ENCODE assay signal across 8 mouse cellular contexts in the genomic region with DNA sequence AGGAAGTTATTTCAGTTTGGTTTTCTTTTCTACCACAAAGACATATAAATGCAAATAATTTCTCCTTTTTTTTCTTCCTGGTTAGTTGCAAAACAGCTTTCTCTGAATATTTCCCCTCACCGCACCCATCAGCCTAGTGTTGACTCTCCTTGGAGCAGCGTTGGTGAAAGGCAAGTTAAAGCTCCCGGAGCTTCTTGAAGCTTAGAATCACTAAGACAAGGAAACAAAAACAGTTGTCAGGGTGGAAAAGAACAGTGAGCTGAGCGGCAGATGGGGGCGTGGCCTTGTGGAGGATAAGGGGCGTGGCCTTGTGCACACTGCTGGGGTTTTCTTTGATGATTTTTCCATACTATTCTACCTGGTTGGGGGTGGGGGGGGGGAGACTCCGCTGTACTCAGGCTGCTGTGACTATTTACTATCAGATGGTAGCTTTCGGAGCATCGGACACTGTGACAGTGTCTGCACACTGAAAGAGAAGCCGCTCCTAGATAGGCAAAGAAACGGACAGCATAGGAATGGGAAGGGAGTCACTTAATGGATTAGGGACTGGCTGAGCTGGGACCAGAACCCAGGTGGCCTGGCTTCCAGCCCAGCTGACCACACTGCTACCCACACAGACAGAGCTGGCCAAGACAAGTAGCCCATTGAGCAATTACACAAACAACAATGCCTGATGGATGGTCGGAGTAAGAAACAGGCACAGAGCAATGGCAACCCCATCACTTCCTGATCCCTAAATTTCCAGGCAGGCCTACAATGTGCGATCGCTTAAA. TPM values are rescaled to one million over a fixed set of nuclear protein-coding genes. Genes with fewer than 3 reads are reported as not detected.
DNase-seq lines count a peak whose midpoint lies in the region; ATAC-seq and TF ChIP-seq lines count a peak whose summit lies in the region.

No protein-coding gene starts in this region.

- peak overlapping the region; percentile 64 for H3K4me2 ChIP-seq in heart, embryonic 13.5 days
- H3K4me2 ChIP-seq in kidney, postnatal 0 days (ENCODE audit: low read length) = peak overlapping the region; percentile 40
- peak overlapping the region; percentile 60 for H3K4me2 ChIP-seq in liver, embryonic 16.5 days (ENCODE audit: low read depth, low read length)

- DNase-seq in A20 (ENCODE audit: low read depth, low spot score) = peak; percentile 70
- DNase-seq in embryo, embryonic 9.5 days (ENCODE audit: extremely low spot score) = peak; percentile 60
- peak; percentile 82 for DNase-seq in kidney, postnatal 0 days (ENCODE audit: low spot score)
- DNase-seq in neural tube, embryonic 10.5 days (ENCODE audit: extremely low spot score, low spot score) = peak; percentile 54
- peak; percentile 52 to 74 for DNase-seq in thymus, postnatal 10 days (ENCODE audit: low spot score in 2 of 2)

- ATAC-seq in activated CD4-positive, CD25-positive, alpha-beta regulatory T cell, adult 4 months = peak; percentile 35
- ATAC-seq in heart, embryonic 13.5 days (ENCODE audit: extremely low read depth, insufficient number of reproducible peaks, low FRiP score, low TSS enrichment) = no peak; the same call in 1 of the 2 replicates
- no peak for ATAC-seq in kidney, postnatal 0 days (replicated peaks; ENCODE audit: low FRiP score, low read depth)
- no peak for ATAC-seq in liver, embryonic 16.5 days (ENCODE audit: low read depth)

- H3K9ac ChIP-seq in heart, embryonic 13.5 days = peak overlapping the region; percentile 66
- H3K9ac ChIP-seq in kidney, postnatal 0 days (ENCODE audit: low read depth, low read length) = no peak overlapping the region
- peak overlapping the region; percentile 42 for H3K9ac ChIP-seq in liver, embryonic 16.5 days (ENCODE audit: low read depth, low read length)

- no peaks in the 10 kb centered on the region for H3K27me3 ChIP-seq in heart, embryonic 13.5 days (replicated peaks)
- no peaks in the 10 kb centered on the region for H3K27me3 ChIP-seq in kidney, postnatal 0 days (ENCODE audit: insufficient read depth, low read length)
- no peaks in the 10 kb centered on the region for H3K27me3 ChIP-seq in liver, embryonic 16.5 days (ENCODE audit: control insufficient read depth, insufficient read depth, low read depth, low read length)

- peaks cover 51% of the 10 kb centered on the region for H3K4me1 ChIP-seq in heart, embryonic 13.5 days
- H3K4me1 ChIP-seq in kidney, postnatal 0 days (replicated peaks; ENCODE audit: insufficient read depth, low read length) = peaks cover 10% of the 10 kb centered on the region
- peaks cover 24% of the 10 kb centered on the region for H3K4me1 ChIP-seq in liver, embryonic 16.5 days (ENCODE audit: control insufficient read depth, low read depth, low read length)

- H3K36me3 ChIP-seq in heart, embryonic 13.5 days = no peaks in the 10 kb centered on the region
- H3K36me3 ChIP-seq in kidney, postnatal 0 days (ENCODE audit: insufficient read depth, low read length) = no peaks in the 10 kb centered on the region
- H3K36me3 ChIP-seq in liver, embryonic 16.5 days (ENCODE audit: control insufficient read depth, insufficient read depth) = no peaks in the 10 kb centered on the region

- TF ChIP-seq CTCF in kidney, postnatal 0 days (IDR thresholded peaks at IDR 0.05; ENCODE audit: low read depth) = no peak

- no peak overlapping the region for H3K27ac ChIP-seq in heart, embryonic 13.5 days (replicated peaks)
- no peak overlapping the region for H3K27ac ChIP-seq in kidney, postnatal 0 days
- no peak overlapping the region for H3K27ac ChIP-seq in liver, embryonic 16.5 days (ENCODE audit: low read length)

- no peaks in the 10 kb centered on the region for H3K9me3 ChIP-seq in heart, embryonic 13.5 days
- no peaks in the 10 kb centered on the region for H3K9me3 ChIP-seq in kidney, postnatal 0 days (replicated peaks; ENCODE audit: low read length)
- no peaks in the 10 kb centered on the region for H3K9me3 ChIP-seq in liver, embryonic 16.5 days (replicated peaks; ENCODE audit: control insufficient read depth, low read length)

- peak overlapping the region; percentile 37 for H3K4me3 ChIP-seq in heart, embryonic 13.5 days
- no peak overlapping the region; the same call in 1 of the 2 replicates for H3K4me3 ChIP-seq in kidney, postnatal 0 days (replicated peaks; ENCODE audit: low read depth, low read length)
- peak overlapping the region; percentile 43 for H3K4me3 ChIP-seq in liver, embryonic 16.5 days (ENCODE audit: low read depth, low read length)

- 20% methylated on average over 14 of the region's 14 CpGs for WGBS in heart, embryonic 13.5 days
- WGBS in kidney, postnatal 0 days = 22% methylated on average over 14 of the region's 14 CpGs
- WGBS in liver, embryonic 16.5 days (ENCODE audit: insufficient replicate concordance) = 23% methylated on average over 14 of the region's 14 CpGs

RNA-seq across cellular contexts. Expression of a gene that starts 2.0 kb away (rescaled TPM):
- 10 to 100 TPM in 1 of 2 experiments, 1 to 10 TPM in 1; 8.0 to 12.0 TPM for polyA plus RNA-seq in activated CD4-positive, CD25-positive, alpha-beta regulatory T cell, adult 4 months (2017; shearing (Covaris generic))
- 14.9 and 17.2 TPM in 2 replicates for polyA plus RNA-seq in heart, embryonic 13.5 days (2015; fragmentation: Nextera tagmentation; extraction: Ambion mirVana)
- 20.7 and 21.8 TPM in 2 replicates for polyA plus RNA-seq in kidney, postnatal 0 days (2015; fragmentation: Nextera tagmentation; extraction: Ambion mirVana)
- 5.8 and 7.7 TPM in 2 replicates for polyA plus RNA-seq in liver, embryonic 16.5 days (2015; fragmentation: Nextera tagmentation; extraction: Ambion mirVana)

RNA-seq across cellular contexts. Expression of a gene that starts 44.0 kb away (rescaled TPM):
- polyA plus RNA-seq in activated CD4-positive, CD25-positive, alpha-beta regulatory T cell, adult 4 months (2017; shearing (Covaris generic)) = 10 to 100 TPM; 18.8 to 22.7 TPM
- 33.6 and 34.9 TPM in 2 replicates for polyA plus RNA-seq in heart, embryonic 13.5 days (2015; fragmentation: Nextera tagmentation; extraction: Ambion mirVana)
- polyA plus RNA-seq in kidney, postnatal 0 days (2015; fragmentation: Nextera tagmentation; extraction: Ambion mirVana) = 38.1 and 41.9 TPM in 2 replicates
- 11.7 and 12.9 TPM in 2 replicates for polyA plus RNA-seq in liver, embryonic 16.5 days (2015; fragmentation: Nextera tagmentation; extraction: Ambion mirVana)

RNA-seq across cellular contexts. Expression of a gene that starts 59.5 kb away (rescaled TPM):
- 1 to 10 TPM in 1 of 2 experiments, under 1 TPM in 1; 0.62 to 2.0 TPM for polyA plus RNA-seq in activated CD4-positive, CD25-positive, alpha-beta regulatory T cell, adult 4 months (2017; shearing (Covaris generic))
- polyA plus RNA-seq in heart, embryonic 13.5 days (2015; fragmentation: Nextera tagmentation; extraction: Ambion mirVana) = 6.4 and 7.2 TPM in 2 replicates
- 27.1 and 35.0 TPM in 2 replicates for polyA plus RNA-seq in kidney, postnatal 0 days (2015; fragmentation: Nextera tagmentation; extraction: Ambion mirVana)
- polyA plus RNA-seq in liver, embryonic 16.5 days (2015; fragmentation: Nextera tagmentation; extraction: Ambion mirVana) = 2.6 and 4.2 TPM in 2 replicates
